8 mouse cellular contexts compared by ENCODE assay signal in genomic region chr16:92475093-92475860, GRCm38 (mm10). TPM values are rescaled to one million over a fixed set of nuclear protein-coding genes. Genes with fewer than 3 reads are reported as not detected.
DNase-seq lines count a peak whose midpoint lies in the region; ATAC-seq and TF ChIP-seq lines count a peak whose summit lies in the region.

No protein-coding gene starts in this region.

- H3K9ac ChIP-seq in stomach, embryonic 15.5 days: no peak overlapping the region
- no peak overlapping the region for H3K9ac ChIP-seq in midbrain, embryonic 16.5 days (ENCODE audit: low read depth, low read length)

- no peak overlapping the region for H3K27ac ChIP-seq in limb, embryonic 10.5 days
- peak overlapping the region; percentile 36; the same call in 1 of the 2 replicates for H3K27ac ChIP-seq in stomach, embryonic 15.5 days
- no peak overlapping the region for H3K27ac ChIP-seq in midbrain, embryonic 16.5 days (ENCODE audit: low read length)

- H3K27me3 ChIP-seq in limb, embryonic 10.5 days (ENCODE audit: low read depth, poor library complexity, severe bottlenecking): peaks cover 19% of the 10 kb centered on the region
- H3K27me3 ChIP-seq in stomach, embryonic 15.5 days (replicated peaks): 0 out of 2 replicates have a peak, but pooled peaks cover 7% of the 10 kb centered on the region
- H3K27me3 ChIP-seq in midbrain, embryonic 16.5 days (ENCODE audit: control insufficient read depth, insufficient read depth, low read depth, low read length): 0 out of 2 replicates have a peak, but pooled peaks cover 6% of the 10 kb centered on the region

- no peak for TF ChIP-seq CTCF in lung, adult 2 months (IDR thresholded peaks at IDR 0.05; ENCODE audit: insufficient read depth, low read length)

- H3K4me2 ChIP-seq in stomach, embryonic 15.5 days: peak overlapping the region; percentile 21; the same call in 1 of the 2 replicates
- no peak overlapping the region for H3K4me2 ChIP-seq in midbrain, embryonic 16.5 days (ENCODE audit: low read length)

- no peaks in the 10 kb centered on the region for H3K4me1 ChIP-seq in lung, adult 2 months (ENCODE audit: control insufficient read depth, insufficient read depth, low read length)
- peaks cover 10% of the 10 kb centered on the region; the same call in 1 of the 2 replicates for H3K4me1 ChIP-seq in limb, embryonic 10.5 days
- 0 out of 2 replicates have a peak, but pooled peaks cover 3% of the 10 kb centered on the region for H3K4me1 ChIP-seq in stomach, embryonic 15.5 days
- 0 out of 2 replicates have a peak, but pooled peaks cover 3% of the 10 kb centered on the region for H3K4me1 ChIP-seq in midbrain, embryonic 16.5 days (ENCODE audit: control insufficient read depth, insufficient read depth, low read length)

- H3K9me3 ChIP-seq in limb, embryonic 10.5 days (replicated peaks): no peaks in the 10 kb centered on the region
- no peaks in the 10 kb centered on the region for H3K9me3 ChIP-seq in stomach, embryonic 15.5 days
- H3K9me3 ChIP-seq in midbrain, embryonic 16.5 days (replicated peaks; ENCODE audit: control insufficient read depth, low read length, poor library complexity, severe bottlenecking): no peaks in the 10 kb centered on the region

- ATAC-seq in stomach, embryonic 15.5 days (ENCODE audit: insufficient read depth, low FRiP score, low read depth): peak; percentile 80; the same call in 1 of the 2 replicates
- ATAC-seq in midbrain, embryonic 16.5 days: no peak

- DNase-seq in lung, adult 2 months: no peak
- DNase-seq in lung, postnatal 14 days: no peak
- DNase-seq in embryo, embryonic 9.5 days (ENCODE audit: extremely low spot score): peak; percentile 62
- peak; percentile 61 for DNase-seq in limb, embryonic 10.5 days (ENCODE audit: low spot score)
- no peak for DNase-seq in adrenal gland, adult 8-10 months
- no peak for DNase-seq in cerebellum, postnatal 14 days

- no peak for TF ChIP-seq POLR2A in lung, adult 2 months (IDR thresholded peaks at IDR 0.05; ENCODE audit: borderline replicate concordance, extremely low read depth, low read depth, low read length)

- 55% methylated on average over 25 of the region's 25 CpGs for WGBS in lung, adult 2 months
- 72% methylated on average over 25 of the region's 25 CpGs for WGBS in limb, embryonic 10.5 days
- WGBS in stomach, embryonic 15.5 days: 53% methylated on average over 25 of the region's 25 CpGs
- 57% methylated on average over 25 of the region's 25 CpGs for WGBS in midbrain, embryonic 16.5 days

- peak overlapping the region; percentile 32 for H3K4me3 ChIP-seq in lung, adult 2 months (replicated peaks; ENCODE audit: extremely low read depth, low read depth, low read length)
- no peak overlapping the region for H3K4me3 ChIP-seq in limb, embryonic 10.5 days
- no peak overlapping the region for H3K4me3 ChIP-seq in stomach, embryonic 15.5 days (replicated peaks)
- no peak overlapping the region for H3K4me3 ChIP-seq in midbrain, embryonic 16.5 days (ENCODE audit: low read depth, low read length)

- no peaks in the 10 kb centered on the region for H3K36me3 ChIP-seq in limb, embryonic 10.5 days
- no peaks in the 10 kb centered on the region for H3K36me3 ChIP-seq in stomach, embryonic 15.5 days
- H3K36me3 ChIP-seq in midbrain, embryonic 16.5 days (ENCODE audit: control insufficient read depth, insufficient read depth, low read length): no peaks in the 10 kb centered on the region

RNA-seq across cellular contexts. Expression of gene Rcan1, which starts 4.6 kb away (rescaled TPM):
- 13.7 and 21.6 TPM in 2 replicates for polyA plus RNA-seq in lung, adult 2 months (2012; rRNA removed)
- polyA plus RNA-seq in limb, embryonic 10.5 days (2016; fragmentation: Nextera tagmentation; extraction: Ambion mirVana): 26.1 and 28.0 TPM in 2 replicates
- polyA plus RNA-seq in stomach, embryonic 15.5 days (2015; fragmentation: Nextera tagmentation; extraction: Ambion mirVana): 24.5 TPM in 2 replicates
- polyA plus RNA-seq in midbrain, embryonic 16.5 days (2015; fragmentation: Nextera tagmentation; extraction: Ambion mirVana): 76.3 and 80.8 TPM in 2 replicates
- 10 to 100 TPM; 16.0 to 23.4 (median 19.0) TPM for total RNA-seq in adrenal gland, adult 8-10 months (2022)

RNA-seq across cellular contexts. Expression of gene Clic6, which starts 10.3 kb away (rescaled TPM):
- 7.6 and 9.5 TPM in 2 replicates for polyA plus RNA-seq in lung, adult 2 months (2012; rRNA removed)
- 0.64 and 0.84 TPM in 2 replicates for polyA plus RNA-seq in limb, embryonic 10.5 days (2016; fragmentation: Nextera tagmentation; extraction: Ambion mirVana)
- 38.5 and 43.9 TPM in 2 replicates for polyA plus RNA-seq in stomach, embryonic 15.5 days (2015; fragmentation: Nextera tagmentation; extraction: Ambion mirVana)
- 2.7 and 3.2 TPM in 2 replicates for polyA plus RNA-seq in midbrain, embryonic 16.5 days (2015; fragmentation: Nextera tagmentation; extraction: Ambion mirVana)
- under 1 TPM; 0.17 to 0.55 (median 0.32) TPM for total RNA-seq in adrenal gland, adult 8-10 months (2022)

Comparison
In these comparisons a context has a peak if more than half of its experiments do, and no peak if none do; other contexts are left out.
1. DNase-seq: peak in embryo, embryonic 9.5 days (single experiment) and limb, embryonic 10.5 days (single experiment); none in lung, adult 2 months (single experiment), lung, postnatal 14 days (single experiment), adrenal gland, adult 8-10 months (single experiment) and cerebellum, postnatal 14 days (0 of 2).